Mouse (Mus musculus): ENCODE data around the gene Alpk3.
A peak's percentile ranks its signal among the peaks of the same experiment; 100 is the strongest.
"Not testable (repeated sequence)": the region's sequence is repeated elsewhere in the genome, so short reads cannot be mapped to it uniquely, and the experiment has no call there.

The Alpk3 gene

GRCm38 (mm10) chr7:81131864-81132263, 74.5 kb downstream of the Alpk3 start:
- no peak for DNase-seq (ENCODE audit: low read depth)

- no peak for DNase-seq (ENCODE audit: low read depth)
Measured at GRCm38 (mm10) chr7:81132851-81133279, 75.5 kb downstream of the Alpk3 start.

- no peak for DNase-seq (ENCODE audit: low read depth)
Measured at GRCm38 (mm10) chr7:81133416-81133815, 76.0 kb downstream of the Alpk3 start.

GRCm38 (mm10) chr7:81133941-81134340, 76.5 kb downstream of the Alpk3 start:
- DNase-seq (ENCODE audit: low read depth) = no peak

- DNase-seq (ENCODE audit: low read depth) = no peak
Measured at GRCm38 (mm10) chr7:81134614-81135067, 77.2 kb downstream of the Alpk3 start.

- DNase-seq (ENCODE audit: low read depth) = no peak
Measured at GRCm38 (mm10) chr7:81137292-81137691, 79.9 kb downstream of the Alpk3 start.

- DNase-seq (ENCODE audit: low read depth) = no peak
Measured at GRCm38 (mm10) chr7:81139100-81139499, 81.7 kb downstream of the Alpk3 start.

GRCm38 (mm10) chr7:81139671-81140404, 82.4 kb downstream of the Alpk3 start:
- DNase-seq (ENCODE audit: low read depth) = no peak

GRCm38 (mm10) chr7:81141541-81141940, 84.1 kb downstream of the Alpk3 start:
- DNase-seq (ENCODE audit: low read depth) = no peak

- DNase-seq (ENCODE audit: low read depth) = not testable (repeated sequence)
Measured at GRCm38 (mm10) chr7:81143056-81143455, 85.7 kb downstream of the Alpk3 start.

GRCm38 (mm10) chr7:81149759-81150158, 92.4 kb downstream of the Alpk3 start:
- peak; percentile 63 for DNase-seq (ENCODE audit: low read depth)

- no peak for DNase-seq (ENCODE audit: low read depth)
Measured at GRCm38 (mm10) chr7:81151216-81151615, 93.8 kb downstream of the Alpk3 start.

GRCm38 (mm10) chr7:81152306-81152705, 94.9 kb downstream of the Alpk3 start:
- DNase-seq (ENCODE audit: low read depth) = no peak

GRCm38 (mm10) chr7:81152826-81153225, 95.4 kb downstream of the Alpk3 start:
- no peak for DNase-seq (ENCODE audit: low read depth)

- no peak for DNase-seq (ENCODE audit: low read depth)
Measured at GRCm38 (mm10) chr7:81153327-81153726, 95.9 kb downstream of the Alpk3 start.

GRCm38 (mm10) chr7:81154244-81154643, 96.8 kb downstream of the Alpk3 start:
- DNase-seq (ENCODE audit: low read depth) = not testable (repeated sequence)

GRCm38 (mm10) chr7:81154960-81155359, 97.6 kb downstream of the Alpk3 start:
- DNase-seq (ENCODE audit: low read depth) = peak; percentile 61

All from c-Kit-positive CD71-positive TER-119-negative erythroid progenitor cells, embryonic 14.5 days (primary cell).